Mouse (Mus musculus) cerebellum, adult 8-10 months (tissue): ENCODE measurements around the gene Comt.
A peak's percentile ranks its signal among the peaks of the same experiment; 100 is the strongest.

Experiments
- DNase-seq: peaks from one replicate; pipeline ENCODE4 v3.0.0; 2022

The Comt gene

DNA sequence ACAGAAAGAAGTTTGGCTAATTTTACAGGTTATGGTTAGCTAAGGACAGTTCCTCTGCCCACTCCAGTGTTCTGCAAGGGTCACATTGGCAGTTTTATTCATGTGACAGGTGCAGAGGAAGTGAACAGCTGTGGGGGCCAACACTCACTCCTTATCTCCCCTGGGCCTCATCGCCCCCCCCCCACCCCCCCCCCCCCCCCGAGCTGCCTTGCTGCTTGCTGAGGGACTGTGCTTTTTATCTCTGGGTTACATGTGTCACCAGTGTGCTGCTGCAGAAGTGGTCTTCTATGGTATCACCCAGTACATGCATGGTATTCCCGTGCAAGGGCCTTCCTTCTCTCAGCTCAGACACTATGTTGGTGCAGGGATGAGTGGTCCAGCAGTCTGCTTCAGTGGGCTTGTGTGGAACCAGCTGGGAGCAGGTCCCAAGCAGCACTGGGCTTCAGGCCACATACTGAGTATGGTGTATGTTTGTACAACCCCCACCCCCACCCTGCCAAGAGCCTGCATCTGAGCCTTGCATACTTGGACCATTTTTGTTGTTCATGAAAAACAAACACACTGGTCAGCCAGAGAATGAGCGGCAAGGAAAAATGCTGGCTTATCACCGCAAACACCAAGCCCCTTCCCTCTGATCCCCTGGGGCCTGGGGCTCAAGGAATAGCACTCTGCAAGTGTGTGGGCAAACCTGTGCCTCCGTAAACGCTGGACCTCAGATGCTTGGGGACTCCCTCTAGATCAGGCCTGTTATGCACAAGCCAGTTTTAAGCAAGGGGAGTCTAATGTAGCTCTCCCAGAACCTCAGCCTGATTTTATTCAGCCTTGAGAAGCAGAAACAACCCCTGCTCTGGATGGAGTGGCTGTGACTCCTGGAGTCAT lies 38.7 kb downstream of the Comt start:
- no peak for DNase-seq

DNA sequence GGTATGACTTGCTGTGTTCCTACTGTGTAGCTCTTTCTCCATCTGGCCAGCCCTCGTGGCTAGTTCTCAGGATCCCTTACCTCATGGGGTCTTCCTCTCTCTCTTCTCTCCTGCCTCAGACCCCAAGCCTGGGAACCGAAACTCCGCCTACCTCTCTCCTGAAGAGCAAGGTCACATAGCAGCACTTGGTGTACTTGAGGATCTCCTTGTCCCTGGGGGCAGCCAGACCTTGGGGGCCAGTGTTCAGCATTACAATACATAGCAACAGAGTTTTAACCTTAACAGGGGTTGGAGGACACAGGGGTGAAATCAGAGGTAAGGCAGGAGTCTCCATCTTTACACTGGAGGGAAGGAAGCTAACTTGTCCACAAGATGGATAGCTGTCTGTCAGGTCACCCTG lies 39.7 kb downstream of the Comt start:
- peak; percentile 11 for DNase-seq

DNA sequence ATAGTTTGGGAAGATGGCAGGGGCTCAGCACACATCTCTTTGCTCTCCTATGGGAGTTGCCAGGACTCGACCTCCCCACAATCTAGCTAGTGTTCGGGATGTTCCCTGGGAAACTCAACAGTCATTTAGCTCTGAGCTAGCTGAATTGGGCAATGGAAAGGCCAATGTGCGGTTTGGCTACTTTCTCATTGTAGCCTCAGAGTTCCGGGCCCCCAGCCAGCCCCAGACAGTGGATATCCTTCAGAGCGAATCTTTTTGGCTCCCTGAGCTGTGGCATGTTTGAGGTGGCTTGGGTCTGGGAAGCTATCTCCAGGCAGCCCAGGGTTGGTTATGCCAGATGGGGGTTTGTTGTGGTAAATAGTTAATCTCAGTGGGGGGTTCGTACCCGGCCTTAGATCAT lies 40.2 kb downstream of the Comt start:
- DNase-seq, result peak; percentile 28

DNA sequence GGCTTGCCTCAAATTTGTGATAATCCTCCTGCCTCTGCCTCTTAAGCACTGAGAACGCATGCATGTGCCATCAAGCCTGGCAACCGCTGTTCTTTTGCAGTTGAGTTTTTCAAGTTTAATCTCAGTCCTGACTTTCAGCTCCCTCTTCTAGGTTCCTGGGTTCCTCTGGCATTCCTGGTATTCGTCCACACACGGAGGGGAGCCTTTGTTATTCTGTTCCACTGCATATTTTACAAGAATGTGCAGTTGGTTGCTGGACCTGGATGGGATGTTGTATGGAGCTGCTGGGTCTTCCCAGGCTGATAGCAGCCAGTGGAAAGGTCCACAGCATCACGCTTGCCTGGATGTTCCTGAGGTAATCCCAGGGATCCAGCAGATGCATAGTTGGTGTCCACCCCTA lies 41.2 kb downstream of the Comt start:
- no peak for DNase-seq

DNA sequence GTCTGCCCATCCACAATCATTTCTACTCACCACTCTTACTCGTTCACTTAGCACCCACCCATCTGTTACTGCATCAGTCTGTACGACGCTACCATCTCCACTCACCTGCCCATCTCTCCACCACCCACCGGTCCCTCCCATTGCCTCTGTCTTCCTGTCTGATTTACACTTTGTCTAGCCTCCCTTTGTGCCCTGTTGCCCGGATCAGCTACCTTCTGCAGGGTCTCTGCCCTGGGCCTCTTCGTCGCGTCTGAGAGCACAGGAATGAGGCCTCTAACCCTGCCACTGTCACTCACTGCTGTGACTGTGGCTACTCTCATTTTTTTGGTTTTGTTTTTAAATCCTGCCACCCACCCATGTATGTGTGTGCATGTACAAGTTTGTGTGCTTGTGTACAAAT lies 42.0 kb downstream of the Comt start:
- DNase-seq, result no peak

DNA sequence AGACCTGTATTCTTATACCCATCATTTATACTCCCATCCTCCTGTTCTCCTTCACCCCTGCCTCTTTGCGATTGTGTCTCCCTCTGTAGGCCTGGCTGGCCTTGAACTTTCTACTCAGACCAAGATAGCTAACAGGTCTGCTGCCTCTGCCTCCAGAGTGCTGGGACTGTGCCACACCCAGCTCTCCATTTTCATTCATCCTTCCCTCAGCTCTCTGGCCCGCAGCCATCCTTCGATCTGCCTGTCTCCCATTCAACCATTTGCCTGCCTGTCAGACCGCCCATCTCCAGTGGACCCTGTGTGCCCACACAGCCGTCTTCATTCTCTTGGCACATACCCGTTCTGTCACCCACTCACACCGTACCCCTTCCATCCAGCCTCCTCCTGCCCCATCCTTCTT lies 42.4 kb downstream of the Comt start:
- peak; percentile 29 for DNase-seq

DNA sequence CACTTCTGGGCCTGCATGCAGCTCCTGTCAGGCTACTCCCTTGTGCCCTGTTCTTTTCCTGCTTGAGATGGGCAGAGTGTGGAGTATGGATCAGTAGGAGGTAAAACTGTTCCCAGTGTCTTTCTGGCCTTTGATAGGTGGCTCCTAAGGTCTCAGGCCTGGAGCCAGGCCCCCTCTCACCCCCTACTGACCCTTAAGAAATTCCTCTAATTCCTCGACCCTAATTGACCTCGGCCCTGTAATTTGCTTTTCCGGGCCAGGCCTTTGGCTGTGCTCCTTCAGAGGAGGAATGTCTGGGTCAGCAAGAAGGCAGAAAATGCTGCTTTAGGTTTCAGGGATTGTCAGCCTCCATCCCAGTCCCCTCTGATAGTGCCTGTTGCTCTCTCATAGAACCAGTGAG lies 42.9 kb downstream of the Comt start:
- DNase-seq, result no peak

DNA sequence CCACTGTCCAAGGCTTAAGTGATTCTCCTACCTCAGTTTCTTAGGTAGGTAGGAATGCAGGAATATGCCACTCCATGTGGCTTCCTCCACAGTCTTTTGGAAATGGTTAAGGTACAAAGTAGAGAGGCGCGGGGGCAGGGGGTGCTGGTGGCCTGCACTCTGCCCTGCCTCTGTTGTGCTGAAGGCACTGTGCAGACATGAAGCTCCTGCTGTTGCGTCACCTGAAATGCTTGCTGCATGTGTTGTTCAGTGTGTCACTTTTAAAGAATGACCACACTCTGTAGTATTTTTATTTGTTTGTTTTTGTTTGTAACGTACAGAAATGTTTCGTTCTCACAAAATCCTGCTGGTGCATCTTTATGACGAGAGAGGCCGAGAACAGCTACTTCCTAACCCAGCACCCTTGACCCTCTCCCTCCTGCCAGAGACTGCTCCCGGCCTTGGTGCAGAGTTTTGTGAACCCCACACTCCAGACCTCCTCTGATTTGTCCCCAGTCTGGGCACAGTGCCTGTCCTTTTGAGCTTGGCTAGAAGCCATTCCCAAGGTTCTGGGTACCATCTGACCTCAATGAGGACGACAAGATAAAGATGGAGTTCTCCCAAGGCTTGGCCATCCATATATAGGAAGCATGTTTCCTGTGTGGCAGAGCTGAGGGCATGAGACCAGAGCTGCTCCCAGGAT lies 43.5 kb downstream of the Comt start:
- DNase-seq, result peak; percentile 56

DNA sequence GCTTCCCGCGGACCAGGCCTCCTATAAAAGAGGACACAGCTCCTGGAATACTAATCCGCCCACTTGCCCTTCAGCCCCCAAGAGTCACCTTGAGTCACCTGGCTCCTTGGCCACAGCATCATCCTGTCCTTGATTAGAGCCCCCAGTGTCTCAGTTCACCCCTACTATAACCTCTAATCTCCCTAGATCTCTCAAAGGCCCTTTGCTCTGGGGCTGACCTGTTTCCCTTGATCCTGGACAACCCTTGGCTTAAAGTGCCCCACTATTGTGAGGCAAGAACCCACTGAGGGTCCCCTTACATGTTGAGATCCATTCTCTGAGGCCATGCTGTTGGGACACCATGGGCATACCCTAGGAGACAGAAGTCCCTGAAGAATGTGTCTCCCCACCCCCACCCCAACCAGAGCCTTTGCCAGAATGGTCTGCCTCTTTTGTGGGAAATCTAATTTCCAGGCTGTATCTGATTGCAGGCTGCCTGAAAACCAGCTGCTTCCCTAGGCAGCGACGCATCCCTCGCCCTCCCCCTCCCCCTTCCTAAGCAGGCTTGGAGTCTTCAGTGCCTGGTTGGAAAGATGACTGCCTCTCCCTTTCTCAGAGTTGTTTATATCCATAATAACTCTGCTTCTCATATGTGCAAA lies 44.9 kb downstream of the Comt start:
- DNase-seq, result peak; percentile 10

DNA sequence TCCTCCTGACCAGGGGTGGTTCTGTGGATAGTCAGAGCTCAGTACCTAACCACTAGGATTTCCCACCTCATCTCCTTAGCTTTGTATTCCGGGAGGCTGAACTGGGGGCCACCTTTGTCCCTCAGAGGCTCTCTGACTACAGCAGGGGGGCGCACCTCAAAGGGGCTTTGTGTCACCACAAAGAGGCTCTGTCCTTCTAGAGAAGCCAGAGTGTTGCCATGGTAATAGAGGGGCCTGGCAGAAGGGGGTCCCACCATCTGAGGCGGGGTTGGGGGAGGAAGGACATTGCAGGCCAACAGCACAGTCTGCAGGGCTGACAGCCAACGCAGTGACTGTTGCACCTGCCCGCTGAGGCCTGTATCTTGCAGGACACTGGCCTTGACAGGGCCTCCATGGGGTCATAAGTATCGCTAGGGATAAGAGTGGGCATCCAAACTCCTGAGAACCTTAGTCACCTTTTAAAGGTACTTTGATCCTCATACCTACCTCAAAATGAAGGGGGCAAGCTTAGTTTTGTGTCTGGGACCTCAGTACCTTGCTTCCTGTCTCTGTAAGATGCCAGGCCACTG lies 46.1 kb downstream of the Comt start:
- no peak for DNase-seq

DNA sequence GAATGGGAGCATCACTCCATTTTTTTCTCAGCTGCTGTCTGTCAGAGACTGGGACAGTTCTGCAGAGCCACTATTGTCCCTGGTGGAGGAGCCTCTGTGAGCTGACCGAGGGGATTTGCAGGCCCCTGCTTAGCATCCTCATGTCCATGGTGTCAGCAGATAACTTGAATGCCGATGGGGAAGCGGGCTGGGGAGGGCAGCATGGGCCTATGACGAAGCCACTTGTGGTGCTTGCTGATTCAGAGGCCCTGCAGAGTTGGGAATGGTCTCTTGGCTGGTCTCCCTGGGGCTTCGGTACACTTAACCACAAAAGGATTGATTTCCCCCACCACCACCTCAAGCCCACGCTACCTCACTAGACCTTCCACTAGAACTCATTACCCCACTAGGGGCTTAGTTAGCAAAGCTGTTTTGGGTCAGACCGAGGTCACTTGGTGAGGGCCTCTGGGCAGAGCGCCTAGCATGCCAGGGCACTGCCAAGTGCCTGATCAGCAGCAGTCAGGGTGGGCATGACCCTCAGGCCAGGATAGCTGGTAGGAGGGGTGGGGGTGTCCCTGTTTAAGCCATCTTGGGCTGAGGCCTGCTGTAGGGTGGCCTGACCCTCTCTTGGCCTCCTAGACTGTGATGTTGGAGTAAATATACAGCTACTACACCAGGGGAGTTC lies 47.2 kb downstream of the Comt start:
- peak; percentile 13 for DNase-seq

DNA sequence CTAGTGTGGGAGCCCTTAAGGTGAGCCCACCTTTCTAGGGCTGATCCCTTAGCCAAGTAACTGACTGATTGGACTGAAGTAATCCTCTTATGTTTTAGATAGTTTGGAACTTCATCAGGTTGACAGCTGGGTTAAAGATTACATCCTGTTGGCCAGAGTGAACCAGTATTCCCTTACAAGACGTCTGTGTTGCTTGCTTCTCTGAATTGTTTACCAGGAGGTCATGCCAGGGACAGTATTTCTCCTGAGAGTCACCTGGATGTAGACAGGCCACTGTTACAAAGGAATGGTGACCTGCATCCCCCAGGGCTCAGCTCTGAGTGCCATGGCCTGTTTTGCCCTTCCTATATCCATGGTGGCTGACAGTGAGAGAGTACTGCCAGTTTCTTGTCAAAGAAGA lies 48.2 kb downstream of the Comt start:
- DNase-seq, result no peak

DNA sequence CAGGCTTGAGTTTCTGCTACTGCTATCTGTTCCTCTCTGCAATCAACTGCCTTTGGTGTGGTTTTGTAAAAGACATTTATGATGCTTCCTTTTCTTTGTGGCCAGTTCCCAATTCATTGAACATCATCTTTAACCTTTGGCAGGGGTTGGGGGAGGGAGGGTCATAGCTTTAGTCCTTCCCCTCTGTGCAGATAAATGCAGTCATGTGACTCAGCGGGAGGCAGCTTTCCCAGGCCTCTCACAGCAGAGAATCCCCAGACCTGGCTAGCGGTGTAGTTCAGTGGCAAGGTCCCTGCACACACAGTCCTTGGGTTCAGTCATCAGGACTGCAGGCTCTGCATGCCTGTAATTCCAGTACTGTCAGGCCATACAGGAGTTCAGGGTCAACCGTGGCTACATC lies 49.4 kb downstream of the Comt start:
- DNase-seq, result no peak

DNA sequence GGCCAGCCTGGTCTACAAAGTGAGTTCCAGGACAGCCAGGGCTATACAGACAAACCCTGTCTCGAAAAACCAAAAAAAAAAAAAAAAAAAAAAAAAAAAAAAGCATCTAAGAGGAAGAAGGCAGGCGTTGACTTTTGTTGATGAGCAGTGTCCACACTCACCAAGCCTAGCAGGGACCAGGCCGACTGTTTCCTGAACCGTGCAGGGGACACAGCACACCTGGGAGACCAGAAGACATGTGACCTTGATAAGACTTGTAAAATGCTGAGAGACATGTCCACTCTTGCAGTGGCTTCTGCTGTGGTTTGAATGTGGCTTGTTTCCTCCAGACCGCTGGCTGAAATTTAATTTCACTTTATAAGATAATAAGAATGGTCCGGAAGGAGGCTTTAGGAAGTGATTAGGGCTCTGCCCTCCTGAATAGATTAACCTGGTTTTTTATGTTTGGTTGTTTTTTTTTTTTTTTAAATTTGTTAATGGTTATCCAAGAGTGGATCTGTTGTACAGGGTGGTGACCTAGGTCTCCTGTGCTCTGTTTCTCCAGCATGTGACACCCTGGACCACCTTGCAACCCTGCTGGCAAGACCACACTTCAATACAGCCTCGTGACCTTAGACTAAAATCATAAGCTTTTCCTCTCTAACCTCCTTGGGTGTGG lies 50.2 kb downstream of the Comt start:
- no peak for DNase-seq

DNA sequence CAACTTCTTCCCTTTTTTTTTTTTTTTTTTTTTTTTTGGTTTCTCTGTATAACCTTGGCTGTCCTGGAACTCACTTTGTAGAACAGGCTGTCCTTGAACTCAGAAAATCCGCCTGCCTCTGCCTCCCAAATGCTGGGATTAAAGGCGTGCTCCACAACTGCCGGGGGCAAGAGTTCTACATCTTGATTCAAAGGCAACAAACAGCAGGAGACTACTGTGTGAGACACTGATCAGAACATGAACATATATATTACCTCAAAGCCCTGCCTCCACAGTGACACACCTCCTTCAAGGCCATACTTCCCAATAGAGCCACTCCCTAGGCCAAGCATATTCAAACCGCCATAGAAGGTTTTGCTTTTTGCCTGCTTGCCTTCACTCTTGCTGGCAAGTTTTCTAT lies 53.0 kb downstream of the Comt start:
- DNase-seq, result no peak

DNA sequence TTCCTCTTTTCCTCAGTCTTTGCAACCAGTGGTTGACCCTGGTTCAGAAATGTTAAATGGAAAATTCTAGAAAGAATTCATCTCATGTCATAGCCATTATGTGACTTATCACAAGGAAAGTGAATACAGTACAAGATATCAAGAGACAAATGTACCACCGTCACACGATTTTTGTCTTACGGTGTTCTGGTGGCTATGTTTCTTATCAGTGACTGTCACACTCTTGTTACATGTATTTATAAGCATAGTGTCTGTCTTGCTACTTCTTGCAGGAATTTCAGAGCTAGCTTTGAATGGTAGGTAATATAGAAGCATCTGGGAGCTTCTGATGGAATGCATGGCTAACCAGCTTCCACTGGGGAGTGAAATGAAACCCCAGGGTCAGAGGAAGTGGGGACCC lies 56.5 kb downstream of the Comt start:
- no peak for DNase-seq

DNA sequence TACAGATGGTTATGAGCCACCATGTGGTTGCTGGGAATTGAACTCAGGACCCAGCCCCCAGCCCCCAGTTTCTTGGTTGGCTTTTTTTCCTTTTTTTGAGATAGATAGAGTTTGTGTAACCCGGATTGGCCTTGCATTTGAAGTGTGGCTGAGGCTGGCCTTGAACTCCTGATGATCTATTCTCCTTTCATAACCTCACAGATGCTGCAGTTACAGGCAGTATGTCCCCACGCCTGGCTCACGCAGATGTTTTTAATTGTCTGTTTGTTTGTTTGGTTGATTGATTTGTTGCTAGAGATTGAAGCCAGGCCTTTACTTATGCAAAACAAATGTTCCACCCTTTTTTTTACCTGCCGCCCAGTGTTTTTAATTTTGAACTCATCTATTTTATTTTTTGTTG lies 59.8 kb downstream of the Comt start:
- no peak for DNase-seq

DNA sequence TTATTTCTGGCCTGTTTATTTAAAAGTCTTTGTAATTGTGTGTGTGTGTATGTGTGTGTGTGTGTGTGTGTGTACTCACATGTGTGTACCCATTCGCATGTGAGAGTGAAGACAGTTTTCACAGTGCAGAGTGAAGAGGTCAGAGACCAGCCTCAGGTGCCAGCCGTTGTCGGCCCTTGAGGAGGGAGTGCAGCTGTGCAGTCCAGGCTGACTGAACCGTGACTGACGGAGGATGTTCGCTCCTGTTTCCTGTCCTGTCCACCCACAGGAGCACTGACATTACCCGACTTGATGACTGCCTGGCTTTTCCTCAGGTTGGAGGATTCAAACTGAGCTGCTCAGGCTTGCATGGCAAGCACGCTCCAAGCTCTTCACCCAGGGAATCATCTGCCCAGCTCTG lies 63.7 kb downstream of the Comt start:
- no peak for DNase-seq

DNA sequence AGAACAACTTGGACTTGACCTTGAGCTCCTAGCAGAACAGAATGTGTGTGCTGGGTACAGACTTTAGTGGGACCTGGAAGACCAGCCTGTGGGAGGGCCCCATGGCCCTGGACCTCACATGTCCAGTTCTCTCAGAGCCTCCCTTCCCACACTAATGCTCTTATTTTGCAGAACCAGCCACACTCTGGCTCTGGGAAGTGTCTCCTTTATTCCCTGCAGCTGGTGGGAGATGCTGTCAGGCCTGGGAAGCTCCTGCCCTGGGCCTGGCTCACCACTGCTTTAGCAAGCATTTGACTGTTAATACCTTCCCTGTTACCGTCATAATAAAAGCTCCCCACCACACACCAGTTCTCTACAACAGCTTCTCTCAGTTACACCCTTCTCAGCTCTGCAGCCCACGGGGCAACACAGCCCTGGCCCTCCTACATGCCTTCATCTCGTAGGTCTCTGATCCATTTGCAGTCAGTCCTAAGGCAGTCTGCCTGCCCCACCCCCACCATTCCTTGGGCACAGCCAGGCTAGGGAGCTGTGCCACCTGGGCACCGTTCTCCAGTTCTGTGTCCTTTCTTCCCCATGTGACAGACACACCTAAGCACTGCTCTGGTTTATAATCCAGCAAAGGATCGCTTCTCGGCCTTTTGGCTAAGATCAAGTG lies 66.4 kb downstream of the Comt start:
- peak; percentile 64 for DNase-seq

DNA sequence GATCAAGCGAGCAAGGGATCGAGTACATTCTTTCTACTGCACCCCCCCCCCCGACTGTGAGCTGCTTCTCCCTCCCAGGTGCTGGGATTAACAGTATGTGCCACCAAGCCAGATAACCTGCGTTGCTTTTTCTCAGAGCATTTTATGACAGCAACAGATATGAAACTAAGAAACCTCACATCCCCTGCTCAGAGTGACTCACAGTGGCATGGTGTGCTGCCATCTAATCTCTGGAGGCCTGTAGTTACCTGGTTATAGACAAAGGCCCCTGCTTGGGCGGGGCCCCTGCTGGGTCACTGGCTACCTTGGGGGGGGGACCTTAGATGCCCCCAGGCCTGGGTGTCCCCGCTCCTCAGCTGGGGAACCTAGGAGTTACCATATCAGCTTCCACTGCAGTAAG lies 68.7 kb downstream of the Comt start:
- DNase-seq, result no peak

DNA sequence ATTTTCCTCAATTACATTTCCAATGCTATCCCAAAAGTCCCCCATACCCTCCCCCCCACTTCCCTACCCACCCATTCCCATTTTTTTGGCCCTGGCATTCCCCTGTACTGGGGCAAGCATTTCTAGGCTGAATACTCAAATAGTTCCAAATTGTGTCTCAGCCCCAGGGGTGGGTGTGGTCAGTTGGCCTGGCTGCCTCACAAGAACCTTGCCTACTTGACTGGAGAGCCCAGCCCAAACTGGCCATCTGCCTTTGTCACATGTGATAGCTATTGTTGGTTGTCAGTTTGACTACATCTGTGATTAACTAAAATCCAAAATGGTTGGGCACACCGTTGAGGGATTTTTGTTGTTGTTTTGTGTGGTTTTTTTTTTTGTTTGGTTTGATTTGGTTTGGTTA lies 69.7 kb downstream of the Comt start:
- no peak for DNase-seq
